Mouse (Mus musculus) forebrain, embryonic 10.5 days (tissue): Measurements from ENCODE around the gene Hist1h1a. TPM values are rescaled to one million over a fixed set of nuclear protein-coding genes. Genes with fewer than 3 reads are reported as not detected.
"Not testable (repeated sequence)": the region's sequence is repeated elsewhere in the genome, so short reads cannot be mapped to it uniquely, and the experiment has no call there.

ENCODE experiments used
- DNase-seq: peaks from one replicate; pipeline ENCODE4 v3.0.0-alpha.2; 2017; ENCODE audit warnings: low spot score; ENCODE audit errors: extremely low spot score
- H3K27ac ChIP-seq: fragments of 300-500 bp; sonication (generic); 2 replicates; pipeline ENCODE4 v1.5.1; 2016; ENCODE audit warnings: mild to moderate bottlenecking
- H3K27me3 ChIP-seq: fragments of 300-500 bp; sonication (generic); 2 replicates; pipeline ENCODE4 v1.6.1; 2016; ENCODE audit warnings: mild to moderate bottlenecking; ENCODE audit not compliant: poor library complexity, severe bottlenecking
- H3K36me3 ChIP-seq: fragments of 300-500 bp; sonication (generic); replicated peaks from 2 replicates; pipeline ENCODE4 v1.6.1; 2016; ENCODE audit warnings: mild to moderate bottlenecking, moderate library complexity
- H3K4me1 ChIP-seq: fragments of 300-500 bp; sonication (generic); 2 replicates; pipeline ENCODE4 v1.6.1; 2016
- H3K4me3 ChIP-seq: fragments of 300-500 bp; sonication (generic); 2 replicates; pipeline ENCODE4 v1.5.1; 2016; ENCODE audit warnings: mild to moderate bottlenecking, moderate library complexity
- H3K9me3 ChIP-seq: fragments of 300-500 bp; sonication (generic); 2 replicates; pipeline ENCODE4 v1.6.1; 2016; ENCODE audit warnings: mild to moderate bottlenecking, moderate library complexity
- WGBS: fragments of 180-500 bp; shearing (Covaris S2); methylation state at CpG from one replicate; pipeline ENCODE4 v1.1.7; 2016; 5-methylcytosine and 5-hydroxymethylcytosine counted together
- polyA plus RNA-seq: library from polyadenylated mRNA; unstranded; fragments of >200 nt; fragmentation: Nextera tagmentation; extraction: Ambion mirVana; gene quantifications from 2 replicates; pipeline ENCODE4 v1.2.1, GENCODE M21; 2016

Hist1h1a gene
- polyA plus RNA-seq, 1 experiment from 2014 or later, result 2.6 TPM

- H3K27ac ChIP-seq, result peak overlapping the region; percentile 91
- WGBS, result 1% methylated on average over 19 of the region's 23 CpGs
- H3K27me3 ChIP-seq, result no peaks in the 10 kb centered on the region
- H3K36me3 ChIP-seq, result no peaks in the 10 kb centered on the region
- H3K4me1 ChIP-seq, result peaks cover 55% of the 10 kb centered on the region
- DNase-seq, result peak; percentile 62
- no peaks in the 10 kb centered on the region for H3K9me3 ChIP-seq
- peak overlapping the region; percentile 54 for H3K4me3 ChIP-seq
Observed at GRCm38 (mm10) chr13:23757211-23757773, 6.2 kb upstream of the Hist1h1a start.

DNA sequence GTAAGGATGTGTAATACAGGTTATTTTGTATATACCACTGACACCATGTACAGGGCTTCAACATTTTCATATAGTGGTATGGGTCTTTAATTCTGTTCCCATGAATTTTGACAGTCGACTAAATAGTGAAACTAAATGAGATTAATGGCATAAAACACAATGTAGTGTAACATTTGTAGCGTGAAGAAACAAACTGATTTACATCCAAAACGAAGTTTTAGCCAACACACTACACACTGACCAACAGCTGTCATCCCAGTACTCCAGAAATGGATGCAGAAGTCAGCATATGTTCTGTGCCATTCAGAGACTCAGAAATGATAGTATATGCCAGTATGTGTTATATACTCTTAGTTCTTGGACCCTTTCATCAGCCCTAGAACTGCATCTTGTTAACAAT is 5.5 kb upstream of the Hist1h1a start:
- 58% methylated on average over 3 of the region's 3 CpGs for WGBS
- peak overlapping the region; percentile 54 for H3K4me3 ChIP-seq
- peak overlapping the region; percentile 91 for H3K27ac ChIP-seq
- peaks cover 57% of the 10 kb centered on the region for H3K4me1 ChIP-seq
- DNase-seq, result no peak
- no peaks in the 10 kb centered on the region for H3K27me3 ChIP-seq
- no peaks in the 10 kb centered on the region for H3K36me3 ChIP-seq
- H3K9me3 ChIP-seq, result no peaks in the 10 kb centered on the region

DNA sequence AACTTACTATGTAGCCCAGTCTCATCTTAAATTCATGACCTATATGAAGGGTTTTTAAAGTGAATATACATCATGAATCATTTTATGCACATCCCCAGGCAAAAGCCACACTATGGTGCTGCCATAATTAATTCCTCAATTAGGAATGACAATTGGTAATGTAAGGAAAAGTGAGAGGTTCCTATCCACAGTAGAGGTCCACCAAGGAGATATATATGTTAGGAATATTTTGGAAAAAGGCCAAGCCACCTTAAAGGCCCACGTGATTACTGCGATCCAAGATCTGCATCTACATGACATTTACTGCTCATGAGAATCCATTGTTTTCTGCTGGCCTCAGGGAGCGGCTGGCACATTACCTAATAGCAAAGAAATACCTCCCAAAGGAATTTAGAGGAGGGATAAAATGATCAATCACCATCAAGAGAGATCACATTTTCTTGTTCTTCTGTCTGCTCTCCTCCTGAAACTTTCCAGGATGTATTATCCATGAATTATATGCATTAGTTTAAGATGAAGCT is 4.2 kb upstream of the Hist1h1a start:
- Histone ChIP-seq H3K4me1 (peaks cover 61% of the 10 kb centered on the region), H3K9me3 (no peaks in the 10 kb centered on the region), H3K27me3 (no peaks in the 10 kb centered on the region), H3K36me3 (no peaks in the 10 kb centered on the region), H3K27ac (peak overlapping the region; percentile 91), H3K4me3 (no peak overlapping the region)
- 84% methylated on average over 3 of the region's 3 CpGs for WGBS
- no peak for DNase-seq

GRCm38 (mm10) chr13:23759916-23760239 is 3.6 kb upstream of the Hist1h1a start:
- H3K4me3 ChIP-seq, result peak overlapping the region; percentile 61
- peak overlapping the region; percentile 91 for H3K27ac ChIP-seq
- peaks cover 66% of the 10 kb centered on the region for H3K4me1 ChIP-seq
- H3K27me3 ChIP-seq, result no peaks in the 10 kb centered on the region
- 65% methylated on average over 1 of the region's 1 CpGs for WGBS
- peak; percentile 58 for DNase-seq
- H3K36me3 ChIP-seq, result no peaks in the 10 kb centered on the region
- no peaks in the 10 kb centered on the region for H3K9me3 ChIP-seq

DNA sequence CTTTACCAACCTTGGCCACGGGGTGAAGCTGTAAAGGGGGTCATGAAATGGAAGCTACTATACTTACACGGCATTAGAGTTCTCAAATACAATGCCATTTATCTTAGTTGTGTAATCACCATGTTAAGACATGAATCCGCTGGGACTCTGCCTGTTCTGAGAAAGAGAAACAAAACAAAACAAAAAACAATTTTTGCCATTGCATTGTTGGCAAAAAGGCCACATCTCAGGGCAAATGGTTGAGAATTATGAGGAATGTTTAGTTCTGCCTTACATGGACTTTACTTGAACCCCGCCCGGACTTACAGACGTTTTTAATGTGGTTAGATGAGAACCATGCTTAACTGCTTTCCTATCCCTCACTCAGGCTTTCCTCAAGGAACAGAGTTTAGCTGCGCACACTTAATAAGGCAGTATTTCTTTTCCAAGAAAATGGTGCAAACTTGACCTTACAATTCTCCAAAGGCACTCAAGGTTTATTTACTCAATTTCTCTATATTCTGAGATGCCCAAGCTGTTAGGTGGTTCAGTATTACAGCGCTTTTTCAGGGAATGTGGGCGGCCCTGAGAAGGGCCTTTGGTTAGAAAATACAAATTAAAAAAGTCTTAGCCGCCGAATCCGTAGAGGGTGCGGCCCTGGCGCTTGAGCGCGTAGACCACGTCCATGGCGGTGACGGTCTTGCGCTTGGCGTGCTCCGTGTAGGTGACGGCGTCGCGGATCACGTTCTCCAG is 3.1 kb upstream of the Hist1h1a start:
- H3K36me3 ChIP-seq, result no peaks in the 10 kb centered on the region
- 3% methylated on average over 23 of the region's 27 CpGs for WGBS
- H3K4me3 ChIP-seq, result peak overlapping the region; percentile 61
- no peaks in the 10 kb centered on the region for H3K9me3 ChIP-seq
- peaks cover 70% of the 10 kb centered on the region for H3K4me1 ChIP-seq
- no peak for DNase-seq
- no peaks in the 10 kb centered on the region for H3K27me3 ChIP-seq
- H3K27ac ChIP-seq, result peak overlapping the region; percentile 91

DNA sequence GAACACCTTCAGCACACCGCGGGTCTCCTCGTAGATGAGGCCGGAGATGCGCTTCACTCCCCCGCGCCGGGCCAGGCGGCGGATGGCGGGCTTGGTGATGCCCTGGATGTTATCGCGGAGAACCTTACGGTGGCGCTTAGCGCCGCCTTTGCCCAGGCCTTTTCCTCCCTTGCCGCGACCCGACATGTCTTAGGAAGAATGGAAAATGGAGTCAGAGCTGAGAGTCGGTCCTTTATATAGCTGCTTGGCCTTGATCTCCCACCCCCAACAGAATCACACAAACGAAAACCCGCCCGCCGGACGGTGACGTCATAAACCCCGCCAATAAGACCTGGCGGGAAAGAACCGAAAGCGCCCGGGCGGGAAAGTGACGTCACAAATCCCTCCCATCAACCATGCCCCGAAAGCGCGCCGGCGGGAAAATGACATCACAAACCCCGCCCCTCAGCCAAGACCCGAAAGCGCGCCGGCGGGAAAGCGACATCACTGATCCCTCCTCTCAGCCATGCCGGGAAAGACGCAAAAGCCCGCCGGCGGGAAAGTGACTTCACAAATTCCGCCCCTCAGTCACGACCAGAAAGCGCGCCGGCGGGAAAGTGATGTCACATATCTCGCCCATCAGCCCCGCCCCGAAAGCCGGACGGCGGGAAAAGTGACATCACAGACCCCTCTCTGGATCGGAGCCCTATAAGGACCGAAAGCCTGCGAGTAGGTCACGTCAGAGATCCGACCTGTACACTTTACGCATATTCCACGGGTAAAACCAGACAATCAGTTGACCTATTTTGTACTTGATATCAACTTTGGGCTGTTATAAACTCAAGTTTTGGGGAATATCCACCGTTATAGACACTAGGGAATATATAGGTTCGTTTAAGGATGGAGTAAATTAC is 2.2 kb upstream of the Hist1h1a start, which contains the start of gene Hist1h4a:
Gene Hist1h4a, minus strand, starts transcription at position 259 of the 893 bp plus-strand sequence.
- DNase-seq, result peak; percentile 100
- peak within 1 kb of the TSS; percentile 91 for H3K27ac ChIP-seq
- peak within 1 kb of the TSS; percentile 61 for H3K4me3 ChIP-seq
- peaks cover 63% of the 10 kb centered on the region for H3K4me1 ChIP-seq
- no peaks in the 10 kb centered on the region for H3K36me3 ChIP-seq
- WGBS, result under 1% methylated on average over 68 of the region's 72 CpGs
- H3K27me3 ChIP-seq, result no peaks in the 10 kb centered on the region
- H3K9me3 ChIP-seq, result no peaks in the 10 kb centered on the region

GRCm38 (mm10) chr13:23761871-23762821 is 1.3 kb upstream of the Hist1h1a start, which contains the start of gene Hist1h3a:
Gene Hist1h3a (minus strand): TSS chr13:23762386.
- under 1% methylated on average over 34 of the region's 52 CpGs for WGBS
- DNase-seq, result peak; percentile 73
- not testable (repeated sequence) for H3K9me3 ChIP-seq, H3K27me3 ChIP-seq, H3K36me3 ChIP-seq
- Histone ChIP-seq H3K4me1 (peaks cover 63% of the 10 kb centered on the region), H3K27ac (peak within 1 kb of the TSS; percentile 91), H3K4me3 (peak within 1 kb of the TSS; percentile 61)

GRCm38 (mm10) chr13:23763242-23763585 is 252 bp upstream of the Hist1h1a start:
- Histone ChIP-seq H3K27me3 (no peaks in the 10 kb centered on the region), H3K36me3 (no peaks in the 10 kb centered on the region), H3K9me3 (no peaks in the 10 kb centered on the region), H3K4me1 (peaks cover 52% of the 10 kb centered on the region), H3K4me3 (peak overlapping the region; percentile 61), H3K27ac (peak overlapping the region; percentile 91)
- WGBS, result 0% methylated on average over 10 of the region's 10 CpGs
- no peak for DNase-seq

GRCm38 (mm10) chr13:23764324-23765171 is 1.1 kb downstream of the Hist1h1a start:
- no peaks in the 10 kb centered on the region for H3K36me3 ChIP-seq
- H3K27me3 ChIP-seq, result no peaks in the 10 kb centered on the region
- H3K9me3 ChIP-seq, result no peaks in the 10 kb centered on the region
- peak overlapping the region; percentile 61 for H3K4me3 ChIP-seq
- peaks cover 43% of the 10 kb centered on the region for H3K4me1 ChIP-seq
- DNase-seq, result peak; percentile 56
- H3K27ac ChIP-seq, result peak overlapping the region; percentile 91
- WGBS, result 33% methylated on average over 12 of the region's 12 CpGs

GRCm38 (mm10) chr13:23765172-23765513 is 1.7 kb downstream of the Hist1h1a start:
- Histone ChIP-seq H3K27me3 (no peaks in the 10 kb centered on the region), H3K27ac (peak overlapping the region; percentile 91), H3K4me3 (peak overlapping the region; percentile 61; the same call in 1 of the 2 replicates), H3K36me3 (no peaks in the 10 kb centered on the region), H3K4me1 (peaks cover 37% of the 10 kb centered on the region), H3K9me3 (no peaks in the 10 kb centered on the region)
- WGBS, result 57% methylated on average over 1 of the region's 1 CpGs
- DNase-seq, result no peak

DNA sequence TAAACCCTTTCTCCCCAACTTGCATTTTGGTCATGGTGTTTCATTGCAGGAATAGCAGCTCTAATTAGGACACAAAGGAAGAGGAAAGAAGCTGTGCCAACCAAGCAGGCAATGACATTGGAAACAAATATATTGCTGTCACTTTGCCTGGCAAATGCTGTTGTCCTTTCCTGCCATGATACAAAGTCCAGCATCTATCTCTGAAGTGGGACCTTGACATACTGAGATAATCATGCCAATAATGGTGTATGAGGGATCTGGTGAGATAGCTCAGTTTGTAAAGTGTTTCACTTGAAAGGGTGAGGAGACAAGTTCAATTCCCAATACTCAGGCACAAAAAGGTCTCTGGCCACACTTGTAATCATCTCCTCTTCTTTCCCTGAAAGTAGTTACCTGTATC is 3.3 kb downstream of the Hist1h1a start:
- no peak for DNase-seq
- no peak overlapping the region for H3K27ac ChIP-seq
- no peak overlapping the region for H3K4me3 ChIP-seq
- H3K27me3 ChIP-seq, result no peaks in the 10 kb centered on the region
- H3K4me1 ChIP-seq, result peaks cover 32% of the 10 kb centered on the region
- H3K36me3 ChIP-seq, result no peaks in the 10 kb centered on the region
- H3K9me3 ChIP-seq, result no peaks in the 10 kb centered on the region
